Mouse (Mus musculus): Measurements from ENCODE around the gene Fbln5. TPM values are rescaled to one million over a fixed set of nuclear protein-coding genes. Genes with fewer than 3 reads are reported as not detected.
A peak's percentile ranks its signal among the peaks of the same experiment; 100 is the strongest.

Fbln5 gene
- total and polyA plus RNA-seq, 2 experiments from 2014 or later, result 16.8 to 23.5 TPM

- no peak for TF ChIP-seq CTCF (IDR thresholded peaks at IDR 0.05; ENCODE audit: low read depth)
- H3K4me1 ChIP-seq (ENCODE audit: insufficient read depth, low read length), result peaks cover 5% of the 10 kb centered on the region; the same call in 1 of the 2 replicates
- DNase-seq (ENCODE audit: low spot score), result no peak
- H3K27me3 ChIP-seq (ENCODE audit: insufficient read depth, low read length), result no peaks in the 10 kb centered on the region
- ATAC-seq, result no peak
- no peak overlapping the region for H3K4me2 ChIP-seq (ENCODE audit: low read depth, low read length)
- no peak overlapping the region for H3K4me3 ChIP-seq (ENCODE audit: low read length)
- H3K9ac ChIP-seq (replicated peaks; ENCODE audit: low read length), result no peak overlapping the region
- H3K36me3 ChIP-seq (ENCODE audit: insufficient read depth, low read length), result no peaks in the 10 kb centered on the region
- 77% methylated on average over 9 of the region's 9 CpGs for WGBS
- 0 out of 2 replicates have a peak overlapping the region, but pooled peaks have one; percentile 26 for H3K27ac ChIP-seq
- no peaks in the 10 kb centered on the region for H3K9me3 ChIP-seq (ENCODE audit: low read length)
Observed at GRCm38 (mm10) chr12:101767306-101768053, 51.4 kb downstream of the Fbln5 start.

- ATAC-seq (0 out of 2 replicates have a peak, but pooled peaks have one; percentile 29), DNase-seq (ENCODE audit: low spot score) (no peak)
- Histone ChIP-seq H3K4me3 (ENCODE audit: low read length) (no peak overlapping the region), H3K27ac (peak overlapping the region; percentile 26; the same call in 1 of the 2 replicates), H3K27me3 (ENCODE audit: insufficient read depth, low read length) (no peaks in the 10 kb centered on the region), H3K9ac (replicated peaks; ENCODE audit: low read length) (no peak overlapping the region), H3K36me3 (ENCODE audit: insufficient read depth, low read length) (no peaks in the 10 kb centered on the region), H3K9me3 (ENCODE audit: low read length) (no peaks in the 10 kb centered on the region), H3K4me1 (ENCODE audit: insufficient read depth, low read length) (peaks cover 5% of the 10 kb centered on the region; the same call in 1 of the 2 replicates), H3K4me2 (ENCODE audit: low read depth, low read length) (no peak overlapping the region)
- TF ChIP-seq CTCF (IDR thresholded peaks at IDR 0.05; ENCODE audit: low read depth), result no peak
- 56% methylated on average over 3 of the region's 3 CpGs for WGBS
Observed at GRCm38 (mm10) chr12:101766228-101766852, 52.5 kb downstream of the Fbln5 start.

GRCm38 (mm10) chr12:101764870-101765269 lies 54.0 kb downstream of the Fbln5 start:
- Histone ChIP-seq H3K9me3 (ENCODE audit: low read length) (no peaks in the 10 kb centered on the region), H3K4me1 (ENCODE audit: insufficient read depth, low read length) (peaks cover 5% of the 10 kb centered on the region; the same call in 1 of the 2 replicates), H3K36me3 (ENCODE audit: insufficient read depth, low read length) (no peaks in the 10 kb centered on the region), H3K9ac (replicated peaks; ENCODE audit: low read length) (no peak overlapping the region), H3K4me2 (ENCODE audit: low read depth, low read length) (no peak overlapping the region), H3K27me3 (ENCODE audit: insufficient read depth, low read length) (no peaks in the 10 kb centered on the region), H3K27ac (no peak overlapping the region), H3K4me3 (ENCODE audit: low read length) (no peak overlapping the region)
- WGBS, result 89% methylated on average over 5 of the region's 5 CpGs
- TF ChIP-seq CTCF (IDR thresholded peaks at IDR 0.05; ENCODE audit: low read depth), result no peak
- DNase-seq (ENCODE audit: low spot score) (no peak), ATAC-seq (no peak)

- H3K4me3 ChIP-seq (ENCODE audit: low read length), result no peak overlapping the region
- no peaks in the 10 kb centered on the region for H3K27me3 ChIP-seq (ENCODE audit: insufficient read depth, low read length)
- no peak overlapping the region for H3K27ac ChIP-seq
- DNase-seq (ENCODE audit: low spot score), result no peak
- no peak overlapping the region for H3K9ac ChIP-seq (replicated peaks; ENCODE audit: low read length)
- no peaks in the 10 kb centered on the region for H3K36me3 ChIP-seq (ENCODE audit: insufficient read depth, low read length)
- WGBS, result 72% methylated on average over 3 of the region's 3 CpGs
- peaks cover 5% of the 10 kb centered on the region; the same call in 1 of the 2 replicates for H3K4me1 ChIP-seq (ENCODE audit: insufficient read depth, low read length)
- no peak overlapping the region for H3K4me2 ChIP-seq (ENCODE audit: low read depth, low read length)
- H3K9me3 ChIP-seq (ENCODE audit: low read length), result no peaks in the 10 kb centered on the region
- no peak for TF ChIP-seq CTCF (IDR thresholded peaks at IDR 0.05; ENCODE audit: low read depth)
- ATAC-seq, result no peak
Observed at GRCm38 (mm10) chr12:101763065-101763464, 55.8 kb downstream of the Fbln5 start.

GRCm38 (mm10) chr12:101762054-101762453 lies 56.8 kb downstream of the Fbln5 start:
- no peak overlapping the region for H3K4me2 ChIP-seq (ENCODE audit: low read depth, low read length)
- TF ChIP-seq CTCF (IDR thresholded peaks at IDR 0.05; ENCODE audit: low read depth), result no peak; the same call in 1 of the 2 replicates
- 85% methylated on average over 5 of the region's 5 CpGs for WGBS
- H3K27me3 ChIP-seq (ENCODE audit: insufficient read depth, low read length), result no peaks in the 10 kb centered on the region
- no peak overlapping the region for H3K4me3 ChIP-seq (ENCODE audit: low read length)
- H3K27ac ChIP-seq, result no peak overlapping the region
- no peaks in the 10 kb centered on the region for H3K36me3 ChIP-seq (ENCODE audit: insufficient read depth, low read length)
- peaks cover 2% of the 10 kb centered on the region; the same call in 1 of the 2 replicates for H3K4me1 ChIP-seq (ENCODE audit: insufficient read depth, low read length)
- ATAC-seq, result no peak
- no peak overlapping the region for H3K9ac ChIP-seq (replicated peaks; ENCODE audit: low read length)
- no peaks in the 10 kb centered on the region for H3K9me3 ChIP-seq (ENCODE audit: low read length)
- no peak for DNase-seq (ENCODE audit: low spot score)

- Histone ChIP-seq H3K9ac (replicated peaks; ENCODE audit: low read length) (no peak overlapping the region), H3K36me3 (ENCODE audit: insufficient read depth, low read length) (no peaks in the 10 kb centered on the region), H3K4me2 (ENCODE audit: low read depth, low read length) (no peak overlapping the region), H3K9me3 (ENCODE audit: low read length) (no peaks in the 10 kb centered on the region), H3K4me1 (ENCODE audit: insufficient read depth, low read length) (no peaks in the 10 kb centered on the region), H3K27ac (no peak overlapping the region), H3K4me3 (ENCODE audit: low read length) (no peak overlapping the region), H3K27me3 (ENCODE audit: insufficient read depth, low read length) (no peaks in the 10 kb centered on the region)
- DNase-seq (ENCODE audit: low spot score), result no peak
- TF ChIP-seq CTCF (IDR thresholded peaks at IDR 0.05; ENCODE audit: low read depth), result no peak
- WGBS, result 66% methylated on average over 6 of the region's 6 CpGs
- ATAC-seq, result no peak
Observed at GRCm38 (mm10) chr12:101759440-101760045, 59.3 kb downstream of the Fbln5 start.
